Mouse (Mus musculus): ENCODE data around the gene Rs1. TPM values are rescaled to one million over a fixed set of nuclear protein-coding genes. Genes with fewer than 3 reads are reported as not detected.
"Not testable (repeated sequence)": the region's sequence is repeated elsewhere in the genome, so short reads cannot be mapped to it uniquely, and the experiment has no call there.

The Rs1 gene
- polyA plus RNA-seq, 2 experiments: 0.33 TPM; not detected in 1

- H3K27me3 ChIP-seq (ENCODE audit: control insufficient read depth, insufficient read depth, low read length): no peaks in the 10 kb centered on the region
- 30% methylated on average over 30 of the region's 30 CpGs for WGBS
- peak overlapping the region; percentile 40 for H3K4me2 ChIP-seq (replicated peaks; ENCODE audit: low read depth, low read length, severe bottlenecking)
- H3K27ac ChIP-seq (replicated peaks; ENCODE audit: low read depth, low read length): no peak overlapping the region
- DNase-seq (ENCODE audit: low spot score) (peak; percentile 82), ATAC-seq (ENCODE audit: low FRiP score, low read depth) (peak; percentile 95)
- TF ChIP-seq POLR2A (IDR thresholded peaks at IDR 0.05; ENCODE audit: borderline replicate concordance, extremely low read depth, insufficient read depth, insufficient read length): no peak
- H3K4me3 ChIP-seq (replicated peaks; ENCODE audit: low read length): peak overlapping the region; percentile 42
- no peaks in the 10 kb centered on the region for H3K9me3 ChIP-seq (ENCODE audit: control insufficient read depth, low read length)
- no peaks in the 10 kb centered on the region for H3K4me1 ChIP-seq (ENCODE audit: control insufficient read depth, insufficient read depth, low read length)
- peak overlapping the region; percentile 43; the same call in 1 of the 2 replicates for H3K9ac ChIP-seq (ENCODE audit: low read depth, low read length, severe bottlenecking)
- no peaks in the 10 kb centered on the region for H3K36me3 ChIP-seq (ENCODE audit: control insufficient read depth, insufficient read depth, low read length)
These were observed 2.2 kb upstream of the Rs1 start for GRCm38 (mm10) chrX:160765389-160766232.

GRCm38 (mm10) chrX:160766233-160766616 lies 1.6 kb upstream of the Rs1 start:
- H3K4me1 ChIP-seq (ENCODE audit: control insufficient read depth, insufficient read depth, low read length): no peaks in the 10 kb centered on the region
- peak overlapping the region; percentile 37 for H3K4me2 ChIP-seq (replicated peaks; ENCODE audit: low read depth, low read length, severe bottlenecking)
- H3K4me3 ChIP-seq (replicated peaks; ENCODE audit: low read length): peak overlapping the region; percentile 42
- 0 out of 2 replicates have a peak overlapping the region, but pooled peaks have one; percentile 20 for H3K27ac ChIP-seq (replicated peaks; ENCODE audit: low read depth, low read length)
- DNase-seq (ENCODE audit: low spot score) (peak; percentile 40), ATAC-seq (ENCODE audit: low FRiP score, low read depth) (peak; percentile 92)
- no peaks in the 10 kb centered on the region for H3K9me3 ChIP-seq (ENCODE audit: control insufficient read depth, low read length)
- WGBS: 29% methylated on average over 15 of the region's 15 CpGs
- no peaks in the 10 kb centered on the region for H3K36me3 ChIP-seq (ENCODE audit: control insufficient read depth, insufficient read depth, low read length)
- no peak for TF ChIP-seq POLR2A (IDR thresholded peaks at IDR 0.05; ENCODE audit: borderline replicate concordance, extremely low read depth, insufficient read depth, insufficient read length)
- peak overlapping the region; percentile 43 for H3K9ac ChIP-seq (ENCODE audit: low read depth, low read length, severe bottlenecking)
- no peaks in the 10 kb centered on the region for H3K27me3 ChIP-seq (ENCODE audit: control insufficient read depth, insufficient read depth, low read length)

GRCm38 (mm10) chrX:160769622-160770021 lies 1.8 kb downstream of the Rs1 start:
- not testable (repeated sequence) for ATAC-seq (ENCODE audit: low FRiP score, low read depth); DNase-seq (ENCODE audit: low spot score); H3K27me3 ChIP-seq (ENCODE audit: control insufficient read depth, insufficient read depth, low read length); H3K4me1 ChIP-seq (ENCODE audit: control insufficient read depth, insufficient read depth, low read length); H3K36me3 ChIP-seq (ENCODE audit: control insufficient read depth, insufficient read depth, low read length); H3K4me2 ChIP-seq (replicated peaks; ENCODE audit: low read depth, low read length, severe bottlenecking); H3K9me3 ChIP-seq (ENCODE audit: control insufficient read depth, low read length); H3K27ac ChIP-seq (replicated peaks; ENCODE audit: low read depth, low read length); H3K4me3 ChIP-seq (replicated peaks; ENCODE audit: low read length); H3K9ac ChIP-seq (ENCODE audit: low read depth, low read length, severe bottlenecking)
- 84% methylated on average over 5 of the region's 5 CpGs for WGBS

- no peak overlapping the region for H3K27ac ChIP-seq (replicated peaks; ENCODE audit: low read depth, low read length)
- H3K9me3 ChIP-seq (ENCODE audit: control insufficient read depth, low read length): no peaks in the 10 kb centered on the region
- no peaks in the 10 kb centered on the region for H3K27me3 ChIP-seq (ENCODE audit: control insufficient read depth, insufficient read depth, low read length)
- H3K4me3 ChIP-seq (replicated peaks; ENCODE audit: low read length): no peak overlapping the region
- ATAC-seq (ENCODE audit: low FRiP score, low read depth): no peak
- no peak for TF ChIP-seq POLR2A (IDR thresholded peaks at IDR 0.05; ENCODE audit: borderline replicate concordance, extremely low read depth, insufficient read depth, insufficient read length)
- H3K36me3 ChIP-seq (ENCODE audit: control insufficient read depth, insufficient read depth, low read length): no peaks in the 10 kb centered on the region
- WGBS: 17% methylated on average over 1 of the region's 1 CpGs
- H3K9ac ChIP-seq (ENCODE audit: low read depth, low read length, severe bottlenecking): no peak overlapping the region
- DNase-seq (ENCODE audit: low spot score): no peak
- H3K4me2 ChIP-seq (replicated peaks; ENCODE audit: low read depth, low read length, severe bottlenecking): no peak overlapping the region
- no peaks in the 10 kb centered on the region for H3K4me1 ChIP-seq (ENCODE audit: control insufficient read depth, insufficient read depth, low read length)
These were observed 5.2 kb downstream of the Rs1 start for GRCm38 (mm10) chrX:160773033-160773432.

- no peaks in the 10 kb centered on the region for H3K27me3 ChIP-seq (ENCODE audit: control insufficient read depth, insufficient read depth, low read length)
- WGBS: 73% methylated on average over 5 of the region's 5 CpGs
These were observed 14.5 kb downstream of the Rs1 start for GRCm38 (mm10) chrX:160782276-160782675.

More at GRCm38 (mm10) chrX:160782276-160782675, 14.5 kb downstream of the Rs1 start:
- no peaks in the 10 kb centered on the region for H3K36me3 ChIP-seq (ENCODE audit: control insufficient read depth, insufficient read depth, low read length)
- H3K4me3 ChIP-seq (replicated peaks; ENCODE audit: low read length): no peak overlapping the region
- no peaks in the 10 kb centered on the region for H3K9me3 ChIP-seq (ENCODE audit: control insufficient read depth, low read length)
- DNase-seq (ENCODE audit: low spot score) (no peak), ATAC-seq (ENCODE audit: low FRiP score, low read depth) (no peak)
- H3K9ac ChIP-seq (ENCODE audit: low read depth, low read length, severe bottlenecking): no peak overlapping the region
- H3K4me2 ChIP-seq (replicated peaks; ENCODE audit: low read depth, low read length, severe bottlenecking): no peak overlapping the region
- TF ChIP-seq POLR2A (IDR thresholded peaks at IDR 0.05; ENCODE audit: borderline replicate concordance, extremely low read depth, insufficient read depth, insufficient read length): no peak
- no peak overlapping the region for H3K27ac ChIP-seq (replicated peaks; ENCODE audit: low read depth, low read length)
- no peaks in the 10 kb centered on the region for H3K4me1 ChIP-seq (ENCODE audit: control insufficient read depth, insufficient read depth, low read length)

Measured in limb, embryonic 14.5 days (tissue).